In genomic region chr13:119256350-119256749, GRCm38 (mm10) we compare ENCODE assay signal across 15 mouse cellular contexts.
"Had no signal": no experiment of that assay in that cellular context is flagged by ENCODE, and none has a peak within 500 bp of the region (broad histone marks: within the 10 kb centered on the region; RNA-seq: fewer than 3 reads in every experiment).

No protein-coding gene starts in this region.

- H3K9me3 ChIP-seq: limb, embryonic 12.5 days; limb, embryonic 15.5 days; liver, embryonic 12.5 days; liver, embryonic 15.5 days; midbrain, embryonic 12.5 days had no signal

- DNase-seq: kidney, adult 11 months; kidney, postnatal 25 days; layer of hippocampus, adult 9-11 months; lung, adult 2 months; lung, postnatal 14 days; lung, postnatal 4 days; thymus, adult 18-20 months; thymus, postnatal 36 days had no signal

- H3K4me1 ChIP-seq: limb, embryonic 12.5 days; limb, embryonic 15.5 days; liver, embryonic 12.5 days; liver, embryonic 15.5 days; midbrain, embryonic 12.5 days had no signal

- H3K27ac ChIP-seq: kidney, postnatal 0 days; layer of hippocampus, adult 2 months; limb, embryonic 12.5 days; limb, embryonic 15.5 days; liver, embryonic 12.5 days; liver, embryonic 15.5 days; midbrain, embryonic 12.5 days had no signal

- H3K9ac ChIP-seq: limb, embryonic 12.5 days; limb, embryonic 15.5 days; liver, embryonic 12.5 days; liver, embryonic 15.5 days; midbrain, embryonic 12.5 days had no signal

- H3K4me3 ChIP-seq: layer of hippocampus, adult 2 months; limb, embryonic 12.5 days; limb, embryonic 15.5 days; liver, embryonic 12.5 days; liver, embryonic 15.5 days; midbrain, embryonic 12.5 days had no signal

- ATAC-seq: liver, embryonic 12.5 days had no signal

- H3K36me3 ChIP-seq: limb, embryonic 12.5 days; limb, embryonic 15.5 days; liver, embryonic 12.5 days; liver, embryonic 15.5 days; midbrain, embryonic 12.5 days had no signal

- H3K27me3 ChIP-seq: limb, embryonic 12.5 days; limb, embryonic 15.5 days; liver, embryonic 12.5 days; liver, embryonic 15.5 days; midbrain, embryonic 12.5 days had no signal

- H3K4me2 ChIP-seq: limb, embryonic 12.5 days; limb, embryonic 15.5 days; liver, embryonic 12.5 days; liver, embryonic 15.5 days; midbrain, embryonic 12.5 days had no signal
